Mouse (Mus musculus) gastrocnemius, postnatal 36 days (tissue): ENCODE results near the gene Anpep. TPM values are rescaled to one million over a fixed set of nuclear protein-coding genes. Genes with fewer than 3 reads are reported as not detected.

Experiments
- DNase-seq, 2 experiments: peaks; one replicate each; pipeline ENCODE4 v3.0.0; 2022
- intact Hi-C: fragments of 180-260 bp; cut with DNase I; formaldehyde crosslinking; loops from one replicate; pipeline ENCODE4 v1.15.1; 2025
- long read RNA-seq, 2 experiments: library from polyadenylated mRNA; stranded (forward); transcript quantifications; one replicate each; pipeline ENCODE4 v2.0.0; 2021
- total RNA-seq, 2 experiments: library from RNA; stranded (reverse); gene quantifications; 2 replicates each; pipeline ENCODE4 v1.2.3; 2021

The Anpep gene
- 1 to 10 TPM; 3.6 to 4.8 TPM for total RNA-seq
- long read RNA-seq, experiment 1, partial matches to known transcripts = 0 of 1 reads
- long read RNA-seq, experiment 1, other reads (novel, unspliced or antisense) = 0 of 1 reads
- long read RNA-seq, experiment 2, partial matches to known transcripts = 1 of 1 reads
- long read RNA-seq, experiment 2, other reads (novel, unspliced or antisense) = 0 of 1 reads

DNA sequence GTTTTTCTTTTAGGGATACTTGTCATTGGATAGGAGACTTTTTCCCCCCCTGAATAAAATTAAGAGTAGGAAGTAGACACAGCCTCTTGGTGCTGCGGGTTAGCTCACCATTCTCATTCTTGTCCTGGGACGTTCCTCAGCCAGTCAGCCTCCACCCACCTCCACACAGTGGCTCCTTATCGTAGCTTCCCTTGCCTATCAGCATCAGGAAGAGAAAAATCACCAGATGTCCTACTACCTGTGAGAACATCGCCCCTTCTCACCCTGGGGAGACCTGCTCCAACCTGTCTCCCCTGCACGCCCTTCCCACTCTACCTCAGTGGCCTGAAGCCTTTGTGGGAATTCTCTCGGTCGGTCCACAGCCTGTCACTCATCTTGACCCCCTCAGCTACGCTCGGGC, at the start of gene Anpep:
TSS of gene Anpep (minus strand) at position 249 of the 400 bp plus-strand sequence.
- DNase-seq = peak in 1 of 2 experiments; percentile 2

DNA sequence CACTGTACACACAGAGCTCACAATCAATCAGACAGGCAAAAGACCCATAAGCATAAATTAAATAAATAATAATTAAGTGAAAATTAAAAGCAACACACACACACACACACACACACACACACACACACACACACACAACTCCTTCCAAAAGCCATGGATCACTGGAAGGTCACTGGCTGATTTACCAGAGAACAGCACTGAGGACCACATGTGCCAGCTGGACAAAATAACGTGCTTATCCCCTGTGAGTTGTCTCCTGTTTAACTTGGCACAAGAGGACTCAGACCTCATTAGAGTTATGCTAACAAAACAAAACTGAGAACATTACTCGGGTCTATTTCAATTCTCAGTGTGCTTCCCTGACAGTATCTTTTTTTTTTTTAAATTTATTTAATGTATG, 46.5 kb upstream of the Anpep start:
- no peak for DNase-seq
- intact Hi-C loops = no loop called here

More for the DNA sequence above, at the start of gene Anpep:
- intact Hi-C loops = no loop called here

DNA sequence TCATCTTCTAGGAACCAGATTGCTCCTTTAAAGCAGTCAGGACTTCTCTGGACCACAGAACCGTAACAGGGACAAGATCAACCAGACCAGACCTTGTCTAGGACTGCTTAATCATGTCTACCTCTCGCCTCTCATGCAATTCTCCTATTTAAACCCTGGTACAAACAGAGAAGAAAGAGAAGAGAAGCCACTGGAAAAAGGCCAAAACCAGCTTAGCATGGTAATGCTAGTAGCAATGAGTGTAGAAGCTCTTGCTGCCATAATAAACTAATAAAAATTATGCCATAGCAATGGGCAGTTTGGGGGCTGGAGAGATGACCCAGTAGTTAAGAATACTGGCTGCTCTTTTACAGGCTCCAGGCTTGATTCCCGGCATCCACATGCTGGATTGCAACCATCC, 46.1 kb upstream of the Anpep start:
- DNase-seq = no peak
- intact Hi-C loops = no loop called here

DNA sequence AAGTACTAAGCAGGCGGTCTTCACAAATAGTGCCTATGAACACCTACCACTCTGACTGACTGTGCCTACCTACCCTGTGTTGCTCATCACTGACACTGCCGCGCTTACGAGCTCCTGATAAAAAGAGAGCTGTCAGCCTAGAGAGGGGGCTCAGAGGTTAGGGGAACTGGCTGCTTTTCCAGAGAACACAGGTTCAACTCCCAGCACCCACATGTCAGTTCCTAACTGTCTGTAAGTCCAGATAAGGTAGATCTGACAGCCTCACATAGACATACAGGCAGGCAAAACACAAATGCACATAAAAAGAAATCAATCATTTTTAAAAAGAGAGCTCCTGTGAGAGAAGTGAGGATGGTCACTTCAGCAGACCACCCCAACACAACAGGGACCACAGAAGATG, 44.3 kb upstream of the Anpep start:
- DNase-seq = no peak
- intact Hi-C loops = no loop called here

DNA sequence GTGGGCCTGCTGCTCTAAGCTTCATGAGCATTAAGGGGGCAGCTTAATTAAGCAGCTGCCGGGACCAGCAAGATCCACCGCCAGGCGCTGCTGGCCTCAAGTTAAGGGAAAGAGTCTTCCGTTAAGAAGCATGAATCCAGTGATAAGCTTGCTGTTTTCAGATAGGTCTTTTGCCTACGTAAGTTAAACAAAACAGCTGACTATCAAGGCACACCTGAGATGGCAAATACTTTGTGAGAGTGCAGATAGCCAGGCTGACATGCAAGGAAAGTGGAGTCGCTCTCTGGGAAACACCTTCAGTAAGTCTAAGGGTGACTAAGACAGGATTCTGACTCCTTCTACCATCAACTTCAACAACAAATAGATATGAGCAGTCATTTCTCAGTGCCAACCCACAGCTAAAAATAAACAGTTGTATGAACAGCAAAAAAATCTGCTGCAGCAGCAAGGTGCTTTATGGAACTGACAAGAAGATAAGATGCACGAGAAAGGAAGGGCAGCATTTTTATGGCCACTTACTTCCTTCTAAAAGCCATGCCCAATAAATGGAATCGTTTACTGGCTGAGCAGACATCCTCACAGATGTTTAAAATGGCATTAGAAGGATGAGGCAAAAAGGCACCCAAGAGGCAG, 42.4 kb upstream of the Anpep start:
- intact Hi-C loops = no loop called here
- no peak for DNase-seq

DNA sequence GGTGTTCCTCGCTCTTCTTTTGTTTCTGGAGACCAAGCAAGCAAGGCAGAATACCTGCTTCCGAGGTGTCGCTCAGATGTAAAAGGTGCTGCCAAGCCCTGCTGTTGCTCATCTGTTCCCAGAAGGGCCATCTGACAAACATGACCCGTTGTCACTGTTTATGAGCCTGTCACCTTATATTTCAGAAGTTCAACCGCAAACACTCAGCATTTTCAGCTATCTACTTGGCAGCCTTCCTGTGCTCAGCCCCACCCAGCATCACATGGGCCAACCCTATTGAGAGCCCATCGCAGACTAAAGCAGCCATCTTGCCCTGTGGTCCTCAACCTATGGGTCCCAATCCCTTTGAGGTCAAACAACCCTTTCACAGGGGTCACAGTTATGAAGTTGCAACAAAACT, 39.9 kb upstream of the Anpep start:
- no peak for DNase-seq
- intact Hi-C loops = no loop called here

DNA sequence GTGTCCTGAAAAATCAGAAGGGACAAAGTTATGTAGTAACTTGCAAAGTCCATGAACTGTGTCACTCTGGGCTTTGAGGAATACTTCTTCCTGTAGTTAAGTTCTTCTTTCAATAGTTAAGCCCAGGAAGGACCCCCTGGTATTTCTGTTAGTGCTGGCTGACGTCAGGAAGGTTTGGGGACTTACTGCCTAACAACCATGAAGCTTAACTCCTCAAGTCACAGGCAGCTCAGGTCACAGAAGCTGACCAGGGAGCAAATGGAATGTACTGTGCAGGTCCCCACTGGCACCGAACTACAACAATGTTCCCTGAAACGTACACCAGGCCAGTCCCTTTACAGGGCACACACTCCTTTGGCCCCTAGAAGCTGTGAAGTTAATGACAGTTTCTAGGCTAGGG, 34.4 kb upstream of the Anpep start:
- DNase-seq = no peak

DNA sequence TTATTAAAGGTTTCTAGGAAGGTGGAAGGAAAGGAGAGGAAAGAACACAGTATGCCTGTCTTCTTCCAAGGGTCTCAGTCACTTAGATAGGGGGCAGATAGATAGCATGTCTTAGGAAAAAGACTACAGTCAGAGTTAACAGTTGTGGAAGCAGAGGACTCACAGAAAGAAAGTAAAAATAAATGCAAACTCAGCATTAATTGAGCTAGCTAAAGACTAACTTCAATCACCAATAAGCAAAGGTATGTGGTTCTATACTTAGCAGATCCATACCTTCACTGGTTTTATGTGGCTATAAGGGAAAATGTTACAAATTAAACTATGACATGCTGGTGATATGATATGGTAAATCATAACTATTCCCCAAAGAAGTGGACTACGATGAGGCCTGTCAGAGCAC, 33.9 kb upstream of the Anpep start:
- DNase-seq = no peak
- intact Hi-C loops = no loop called here

More for the DNA sequence above, 34.4 kb upstream of the Anpep start:
- intact Hi-C loops = no loop called here

DNA sequence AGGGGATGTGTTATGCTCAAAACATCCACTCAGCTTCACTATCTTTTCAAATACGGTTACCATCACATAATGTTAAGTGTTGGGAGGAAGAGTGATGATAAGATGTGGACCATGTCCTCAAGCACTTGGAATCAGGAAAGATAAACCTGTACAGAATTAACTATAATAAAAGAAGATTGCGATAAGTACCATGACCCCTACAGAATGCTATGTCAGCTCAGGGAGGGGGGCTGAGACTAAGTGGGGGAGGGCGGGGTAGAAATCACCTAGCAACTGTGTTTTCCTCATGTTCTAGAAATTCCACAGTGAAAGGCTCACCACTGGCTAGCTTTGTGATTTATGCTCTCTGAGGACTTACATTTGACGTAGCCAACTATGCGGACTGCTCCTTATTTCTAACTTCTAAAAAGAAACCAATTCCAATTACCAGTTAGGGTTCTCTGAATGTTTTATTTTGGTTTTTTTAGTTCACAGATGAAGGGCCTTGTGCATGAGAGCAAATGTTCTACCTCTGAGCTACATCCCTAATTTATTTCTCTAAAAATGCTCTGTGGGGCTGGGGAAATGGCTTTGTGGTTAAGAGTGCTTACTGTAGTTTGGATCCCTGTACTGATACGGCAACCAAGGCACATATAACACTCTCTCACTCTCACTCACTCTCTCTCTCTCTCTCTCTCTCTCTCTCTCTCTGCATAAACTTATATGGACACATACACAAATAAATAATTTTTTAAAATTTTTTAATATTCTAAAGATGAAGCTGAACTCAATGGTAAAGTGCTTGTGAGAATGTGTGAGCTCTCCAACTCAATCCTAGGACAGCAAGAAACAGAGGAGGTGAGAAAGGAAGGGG, 31.9 kb upstream of the Anpep start:
- DNase-seq = no peak
- intact Hi-C loops = no loop called here

DNA sequence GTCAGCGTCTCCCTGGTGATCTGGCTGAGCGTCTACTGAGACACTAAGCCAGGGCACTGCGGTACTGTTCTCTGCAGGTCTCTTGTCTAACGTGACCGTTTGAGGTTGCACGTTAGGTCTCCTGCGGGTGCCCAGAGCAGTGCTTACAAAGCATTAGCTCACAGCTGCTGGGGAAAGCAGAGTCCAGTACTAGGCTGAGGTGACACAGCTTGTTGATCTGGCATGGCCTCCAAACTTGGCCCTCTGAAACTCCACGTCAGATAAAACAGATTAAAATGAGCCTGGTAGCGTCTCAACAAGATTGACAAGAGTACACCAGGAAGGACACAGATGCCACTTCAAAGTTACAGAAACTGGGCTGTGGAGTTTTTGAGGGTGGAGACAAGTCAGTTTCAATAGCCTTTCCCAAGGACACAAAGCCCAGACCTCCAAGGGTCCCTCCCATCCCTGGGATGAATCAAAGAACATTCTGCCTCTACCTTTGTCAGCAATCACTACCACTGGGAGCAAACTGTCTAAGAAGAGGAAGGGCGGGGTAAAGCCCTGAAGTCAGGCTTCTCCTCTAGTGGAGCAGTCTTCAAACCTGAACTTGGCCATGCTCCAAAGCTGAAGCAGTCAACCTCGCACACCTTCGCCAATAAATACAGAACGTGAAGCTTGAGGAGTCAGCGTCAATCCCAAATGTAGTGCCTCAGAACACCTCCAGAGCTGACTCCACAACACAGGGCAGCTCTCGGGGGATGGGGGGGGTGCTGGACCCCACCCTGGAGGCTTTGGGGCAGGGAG, 29.8 kb upstream of the Anpep start:
- intact Hi-C loops = no loop called here

DNA sequence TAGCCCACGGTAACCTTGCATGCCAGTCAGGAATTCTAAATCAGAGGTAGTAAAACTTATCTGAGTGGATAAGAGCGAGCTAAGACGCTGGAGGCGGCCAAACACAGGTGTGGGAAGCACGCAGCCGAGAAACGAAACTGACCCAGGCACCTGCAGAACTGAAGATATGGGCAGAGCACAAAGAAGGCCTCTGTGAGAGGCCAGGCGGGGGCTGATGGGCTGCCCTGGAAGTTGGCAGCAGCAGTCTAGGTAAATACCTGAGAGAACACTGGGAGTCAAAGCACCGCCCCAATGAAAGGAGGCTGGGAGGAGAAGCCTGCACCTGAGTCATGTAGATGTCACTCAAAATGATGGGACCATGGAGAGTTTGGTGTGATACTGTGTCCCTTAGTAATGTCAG, 27.7 kb upstream of the Anpep start:
- DNase-seq = no peak
- intact Hi-C loops = no loop called here

More for the DNA sequence above, 29.8 kb upstream of the Anpep start:
- no peak for DNase-seq

DNA sequence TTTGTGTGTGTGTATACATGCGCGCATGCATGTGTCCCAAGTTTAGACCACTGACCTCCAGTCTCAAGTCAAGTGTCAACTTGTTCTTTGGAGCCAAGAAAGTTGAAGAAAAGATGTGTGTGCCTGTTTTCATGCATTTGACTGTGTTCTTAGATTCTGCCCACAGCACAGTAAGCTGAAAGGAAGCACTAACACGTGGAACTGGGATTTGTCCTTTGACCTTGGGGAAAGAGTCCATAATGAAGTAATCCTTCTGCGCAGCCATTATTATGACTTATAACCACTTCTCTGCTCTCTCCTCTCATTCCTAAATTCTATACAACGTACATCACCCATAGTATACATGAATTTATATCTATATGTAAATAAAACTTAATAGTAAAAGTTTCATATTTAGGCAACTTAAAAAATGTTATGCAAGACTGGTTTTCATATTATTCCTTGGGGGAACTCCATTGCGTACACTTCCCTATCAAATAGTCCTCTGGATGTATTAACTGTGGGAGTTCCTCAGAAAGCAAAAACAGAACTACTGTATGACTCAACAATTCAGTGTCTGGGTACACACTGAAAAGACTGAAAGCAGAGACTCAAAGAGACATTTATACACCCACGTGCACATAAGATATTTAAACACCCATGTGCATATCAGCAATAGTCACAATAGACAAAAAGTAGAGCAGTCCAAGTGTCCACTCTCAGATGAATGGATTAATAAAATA, 22.9 kb upstream of the Anpep start:
- intact Hi-C loops = no loop called here
- DNase-seq = no peak

DNA sequence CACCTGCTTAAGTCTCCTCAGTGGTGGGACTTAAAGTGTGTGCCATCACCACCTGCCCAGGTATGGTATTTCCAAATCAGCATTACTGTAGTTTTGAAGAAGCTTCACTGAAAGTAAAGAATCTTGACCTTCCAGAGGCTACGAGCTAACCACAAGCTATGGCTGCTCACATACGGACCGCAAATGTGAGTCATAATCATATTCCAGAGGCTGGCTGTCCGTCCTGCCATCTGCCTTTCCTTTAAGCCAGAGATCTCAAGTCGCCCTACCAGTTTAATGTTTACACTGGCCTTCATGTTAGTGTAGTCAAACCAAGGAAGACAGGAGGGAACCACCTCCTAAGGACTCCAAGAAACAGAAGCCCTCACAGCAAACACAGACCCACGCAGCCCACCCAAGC, 21.0 kb upstream of the Anpep start:
- intact Hi-C loops = no loop called here
- no peak for DNase-seq

DNA sequence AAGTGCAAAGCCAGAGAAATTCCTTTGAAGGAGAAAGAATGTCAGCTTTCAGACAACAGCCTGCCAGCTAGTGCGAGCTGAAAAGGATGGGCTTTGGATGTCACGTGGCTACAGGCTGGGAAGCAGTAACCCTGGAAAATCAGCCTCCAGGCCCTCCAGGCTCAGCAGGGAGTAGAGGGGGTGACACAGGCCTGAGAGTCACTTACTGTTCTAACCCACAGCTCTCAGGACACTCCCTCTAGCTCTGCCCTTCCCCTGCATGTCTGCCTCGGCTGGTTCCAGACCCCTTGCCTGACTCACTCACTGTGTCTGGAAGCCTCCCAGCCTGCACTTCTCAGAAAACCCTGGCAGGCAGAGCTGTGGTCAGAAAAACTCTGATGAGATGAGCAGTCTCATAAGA, 20.1 kb upstream of the Anpep start:
- intact Hi-C loops = no loop called here
- peak in 1 of 2 experiments; percentile 60 for DNase-seq

DNA sequence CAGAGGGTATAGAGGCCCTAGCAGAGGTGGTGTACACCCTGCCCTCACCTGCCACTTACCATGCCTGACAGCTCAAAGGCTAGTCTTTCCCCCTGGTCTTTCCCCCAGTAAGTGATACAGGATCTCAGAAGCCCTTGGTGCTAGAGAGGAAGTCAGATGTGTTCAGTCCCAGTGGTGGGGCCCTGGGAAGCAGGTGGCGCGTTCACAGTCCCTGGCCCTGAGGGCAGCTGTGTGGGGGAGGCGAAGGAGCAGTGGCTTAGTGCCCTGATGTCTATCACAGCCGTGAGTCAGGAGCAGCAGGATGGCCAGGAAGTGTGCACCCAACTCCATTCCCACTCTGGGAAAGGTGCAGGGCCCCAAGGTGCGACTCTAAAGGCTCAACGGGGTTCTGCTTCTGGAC, 19.2 kb upstream of the Anpep start:
- intact Hi-C loops = no loop called here
- DNase-seq = no peak

DNA sequence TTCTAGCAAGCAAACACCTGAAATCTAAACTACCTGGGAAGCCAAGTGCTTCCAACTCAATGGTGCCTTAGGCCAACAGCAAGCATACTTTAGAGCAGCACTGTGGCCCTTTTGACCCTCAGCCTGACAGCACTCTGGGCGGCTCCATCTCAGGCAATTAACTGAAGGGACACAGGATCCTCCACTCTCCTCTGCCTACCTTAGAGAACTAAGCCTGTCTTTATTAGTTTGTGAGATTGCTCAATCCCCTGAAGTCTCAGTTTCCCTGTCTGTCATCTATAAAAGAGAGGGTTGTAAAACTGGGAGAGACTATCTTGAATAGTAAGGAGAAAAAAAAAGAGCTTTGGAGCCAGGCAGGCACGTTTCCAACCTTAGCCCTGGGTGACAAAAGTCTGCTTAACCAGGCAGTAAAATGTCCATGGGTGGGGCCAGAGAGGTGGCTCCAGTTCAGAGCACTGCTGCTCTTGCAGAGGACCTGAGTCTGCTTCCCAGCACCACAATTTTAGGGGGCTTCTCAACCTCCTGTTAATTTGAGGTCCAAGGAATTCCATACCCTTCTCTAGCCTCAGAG, 17.7 kb upstream of the Anpep start:
- DNase-seq = no peak
- intact Hi-C loops = no loop called here

DNA sequence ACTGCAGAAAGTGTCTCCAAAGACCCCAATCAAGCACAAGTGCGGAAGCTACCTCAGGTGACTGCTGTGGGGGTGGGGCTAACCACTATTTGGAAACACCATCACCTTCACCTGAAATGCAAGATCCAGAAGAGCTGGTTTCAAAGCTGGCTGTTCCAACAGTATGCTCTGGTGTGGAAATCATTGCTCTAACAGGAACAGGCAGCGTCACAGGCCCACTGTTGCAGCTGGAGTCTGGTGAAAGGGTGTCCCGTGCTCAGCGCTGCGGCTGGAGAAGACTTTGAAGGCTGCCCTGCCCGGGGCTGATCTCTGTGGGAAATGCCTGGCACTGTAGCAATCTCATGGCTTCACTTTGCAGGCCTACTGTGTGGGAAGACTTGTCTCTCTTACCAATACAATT, 12.5 kb upstream of the Anpep start:
- intact Hi-C loops = no loop called here
- no peak for DNase-seq

DNA sequence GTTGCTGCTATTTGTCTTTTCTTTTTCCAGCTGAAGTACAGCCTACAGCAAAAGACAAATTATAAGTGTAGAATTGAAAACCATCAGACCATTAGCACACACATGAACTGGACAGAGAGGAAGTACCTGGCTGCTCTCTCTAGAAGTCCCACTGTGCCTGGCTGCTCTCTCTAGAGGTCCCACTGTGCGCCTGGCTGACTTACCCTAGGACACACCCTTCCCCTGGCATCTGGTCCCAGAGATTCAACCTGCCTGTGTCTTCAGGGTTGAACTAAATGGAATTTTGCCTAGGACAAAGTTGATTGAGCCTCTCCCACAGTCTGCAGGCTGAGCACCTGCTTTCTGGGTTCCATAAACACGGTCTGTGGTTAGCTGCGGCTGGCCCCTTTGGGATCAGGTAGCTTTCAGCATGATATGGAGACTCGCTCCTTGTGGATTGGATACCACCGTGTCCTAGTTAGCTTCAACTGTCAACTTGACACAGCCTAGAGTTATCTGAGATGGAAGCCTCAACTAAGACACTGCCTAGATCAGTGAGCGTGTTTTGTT, 11.0 kb upstream of the Anpep start:
- DNase-seq = no peak
- intact Hi-C loops = no loop called here

DNA sequence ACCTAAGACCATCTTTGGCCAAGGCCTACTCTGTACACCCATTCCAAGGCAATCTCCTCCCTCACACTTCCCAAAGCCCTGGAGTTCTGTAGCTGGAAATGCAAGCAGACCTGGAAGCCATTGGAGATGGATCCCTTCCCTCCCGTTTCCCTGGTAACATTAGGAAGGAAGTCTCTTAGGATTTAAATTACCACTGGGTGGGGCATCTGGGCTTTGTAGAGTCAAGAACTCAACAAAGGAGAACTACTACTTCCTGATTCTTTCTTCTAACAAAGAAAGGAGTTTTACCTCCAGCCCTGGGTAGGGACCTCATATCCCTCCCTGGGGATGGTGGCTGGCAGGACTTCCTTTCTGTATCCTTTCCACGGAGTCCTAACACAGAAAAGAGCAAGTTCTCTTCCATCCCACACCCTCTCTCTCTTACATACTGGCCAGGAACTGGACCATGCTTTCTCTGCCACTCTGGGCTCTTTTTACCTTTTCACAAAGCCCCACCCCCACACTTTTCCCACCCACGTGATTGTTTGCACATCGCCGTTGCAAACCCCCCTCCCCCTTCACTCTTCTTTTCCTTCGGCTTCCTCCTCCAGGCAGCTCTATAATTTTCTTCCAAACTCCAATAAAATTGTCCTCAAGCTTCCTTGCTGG, 8.3 kb upstream of the Anpep start:
- intact Hi-C loops = no loop called here
- no peak for DNase-seq
